ENCODE assay signal across 9 mouse cellular contexts in the genomic region with DNA sequence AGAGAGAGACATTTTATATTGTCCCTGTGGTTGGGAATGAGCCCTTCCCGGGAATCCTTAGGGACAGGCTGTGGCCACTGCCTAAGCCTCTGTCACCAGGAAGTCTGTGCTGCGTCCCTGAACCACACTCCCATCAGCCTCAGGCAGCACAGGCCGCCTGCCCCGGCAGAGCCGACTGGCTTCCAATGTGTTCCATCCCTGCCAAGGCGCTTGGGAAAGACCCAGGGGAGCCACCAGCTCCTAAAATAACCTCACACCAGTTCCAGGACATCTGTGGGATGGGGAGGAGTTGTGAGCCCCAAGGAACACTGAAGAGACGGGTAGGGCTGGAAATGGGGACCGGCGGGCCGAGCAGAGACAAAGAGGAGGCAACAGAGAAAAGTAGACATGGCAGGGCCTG. TPM values are rescaled to one million over a fixed set of nuclear protein-coding genes. Genes with fewer than 3 reads are reported as not detected.
A peak's percentile ranks its signal among the peaks of the same experiment; 100 is the strongest.
DNase-seq lines count a peak whose midpoint lies in the region; ATAC-seq and TF ChIP-seq lines count a peak whose summit lies in the region.
"Had no signal": no experiment of that assay in that cellular context is flagged by ENCODE, and none has a peak within 500 bp of the region (broad histone marks: within the 10 kb centered on the region; RNA-seq: fewer than 3 reads in every experiment).

No protein-coding gene starts in this region.

- H3K4me1 ChIP-seq in heart, postnatal 0 days (ENCODE audit: control insufficient read depth, insufficient read depth) = peaks cover 5% of the 10 kb centered on the region
- peaks cover 3% of the 10 kb centered on the region; the same call in 1 of the 2 replicates for H3K4me1 ChIP-seq in lung, postnatal 0 days (ENCODE audit: insufficient read depth, low read depth, low read length)
- no peaks in the 10 kb centered on the region for H3K4me1 ChIP-seq in stomach, postnatal 0 days (replicated peaks; ENCODE audit: control insufficient read depth, insufficient read depth)

- H3K27ac ChIP-seq in heart, postnatal 0 days (ENCODE audit: low read depth) = peak overlapping the region; percentile 27; the same call in 1 of the 2 replicates
- H3K27ac ChIP-seq in lung, postnatal 0 days (ENCODE audit: low read length) = no peak overlapping the region
- H3K27ac ChIP-seq in stomach, postnatal 0 days (replicated peaks) = no peak overlapping the region; the same call in 1 of the 2 replicates

- no peak for TF ChIP-seq EP300 in heart, postnatal 0 days (IDR thresholded peaks at IDR 0.05; ENCODE audit: low read depth)
- TF ChIP-seq EP300 in lung, postnatal 0 days (IDR thresholded peaks at IDR 0.05) = no peak
- TF ChIP-seq EP300 in stomach, postnatal 0 days (optimal IDR thresholded peaks at IDR 0.05) = no peak

- no peak overlapping the region for H3K9ac ChIP-seq in heart, postnatal 0 days (replicated peaks; ENCODE audit: low read depth, low read length)
- no peak overlapping the region for H3K9ac ChIP-seq in lung, postnatal 0 days (replicated peaks; ENCODE audit: low read depth)
- no peak overlapping the region for H3K9ac ChIP-seq in stomach, postnatal 0 days (ENCODE audit: low read length)

- WGBS in heart, postnatal 0 days = 20% methylated on average over 10 of the region's 10 CpGs
- WGBS in lung, postnatal 0 days = 52% methylated on average over 10 of the region's 10 CpGs
- 41% methylated on average over 10 of the region's 10 CpGs for WGBS in stomach, postnatal 0 days

- no peaks in the 10 kb centered on the region for H3K36me3 ChIP-seq in heart, postnatal 0 days (replicated peaks; ENCODE audit: control insufficient read depth, insufficient read depth, low read length)
- no peaks in the 10 kb centered on the region for H3K36me3 ChIP-seq in lung, postnatal 0 days (ENCODE audit: insufficient read depth, low read length)
- H3K36me3 ChIP-seq in stomach, postnatal 0 days (ENCODE audit: control insufficient read depth, insufficient read depth, low read length) = no peaks in the 10 kb centered on the region

- peak; percentile 7 to 13 for DNase-seq in cerebellum, adult 18-20 months
- DNase-seq in cerebellum, adult 11 months = no peak
- peak; percentile 51 for DNase-seq in ovary, postnatal 36 days (ENCODE audit: low spot score)
- DNase-seq in ovary, adult 18-20 months (ENCODE audit: low spot score) = no peak
- DNase-seq in heart, postnatal 0 days (ENCODE audit: low spot score) = peak; percentile 69
- DNase-seq in lung, postnatal 0 days (ENCODE audit: low spot score) = no peak
- no peak for DNase-seq in T-cell, adult 2 months (ENCODE audit: low spot score)
- no peak for DNase-seq in stomach, postnatal 0 days (ENCODE audit: low spot score)

- TF ChIP-seq CTCF in heart, postnatal 0 days (IDR thresholded peaks at IDR 0.05; ENCODE audit: low read depth) = no peak
- no peak for TF ChIP-seq CTCF in lung, postnatal 0 days (IDR thresholded peaks at IDR 0.05)
- no peak for TF ChIP-seq CTCF in stomach, postnatal 0 days (IDR thresholded peaks at IDR 0.05; ENCODE audit: low read depth)

- no peaks in the 10 kb centered on the region for H3K9me3 ChIP-seq in heart, postnatal 0 days (replicated peaks; ENCODE audit: control insufficient read depth, low read length)
- H3K9me3 ChIP-seq in lung, postnatal 0 days (ENCODE audit: low read length) = no peaks in the 10 kb centered on the region
- H3K9me3 ChIP-seq in stomach, postnatal 0 days (ENCODE audit: control insufficient read depth, low read length) = no peaks in the 10 kb centered on the region

- ATAC-seq in heart, postnatal 0 days (ENCODE audit: insufficient read depth, low read depth) = peak; percentile 37
- peak; percentile 36; the same call in 1 of the 2 replicates for ATAC-seq in lung, postnatal 0 days
- ATAC-seq in stomach, postnatal 0 days (ENCODE audit: low FRiP score, low TSS enrichment) = no peak

- H3K4me2 ChIP-seq in heart, postnatal 0 days (ENCODE audit: low read depth, low read length) = no peak overlapping the region
- no peak overlapping the region for H3K4me2 ChIP-seq in lung, postnatal 0 days (replicated peaks; ENCODE audit: low read depth, low read length)
- H3K4me2 ChIP-seq in stomach, postnatal 0 days (replicated peaks; ENCODE audit: low read depth) = no peak overlapping the region

- no peaks in the 10 kb centered on the region for H3K27me3 ChIP-seq in heart, postnatal 0 days (ENCODE audit: control insufficient read depth, insufficient read depth, low read length)
- no peaks in the 10 kb centered on the region for H3K27me3 ChIP-seq in lung, postnatal 0 days (replicated peaks; ENCODE audit: insufficient read depth, low read length)
- no peaks in the 10 kb centered on the region for H3K27me3 ChIP-seq in stomach, postnatal 0 days (ENCODE audit: control insufficient read depth, insufficient read depth, low read length)

- no peak overlapping the region for H3K4me3 ChIP-seq in heart, postnatal 0 days (ENCODE audit: low read depth, low read length)
- H3K4me3 ChIP-seq in lung, postnatal 0 days (ENCODE audit: low read depth, low read length) = no peak overlapping the region
- no peak overlapping the region for H3K4me3 ChIP-seq in stomach, postnatal 0 days (ENCODE audit: low read depth, low read length)

RNA-seq across cellular contexts. Expression of a gene that starts 6.8 kb away (rescaled TPM):
- total RNA-seq in heart, postnatal 0 days (2014; rRNA removed; ENCODE audit: low replicate concordance) = not detected in 2 replicates
- not detected in 2 replicates for polyA plus RNA-seq in heart, postnatal 0 days (2015; fragmentation: Nextera tagmentation; extraction: Ambion mirVana)
- polyA plus RNA-seq in lung, postnatal 0 days (2015; fragmentation: Nextera tagmentation; extraction: Ambion mirVana) = not detected in 2 replicates
- polyA plus RNA-seq in stomach, postnatal 0 days (2015; fragmentation: Nextera tagmentation; extraction: Ambion mirVana) = 0.17 TPM in 2 replicates
- polyA plus RNA-seq: large intestine, adult 2 months had no signal

RNA-seq across cellular contexts. Expression of a gene that starts 35.4 kb away (rescaled TPM):
- total RNA-seq in heart, postnatal 0 days (2014; rRNA removed; ENCODE audit: low replicate concordance) = 8.2 and 22.3 TPM in 2 replicates
- polyA plus RNA-seq in heart, postnatal 0 days (2015; fragmentation: Nextera tagmentation; extraction: Ambion mirVana) = 4.1 and 4.4 TPM in 2 replicates
- polyA plus RNA-seq in lung, postnatal 0 days (2015; fragmentation: Nextera tagmentation; extraction: Ambion mirVana) = 23.1 and 25.5 TPM in 2 replicates
- 11.1 and 11.4 TPM in 2 replicates for polyA plus RNA-seq in stomach, postnatal 0 days (2015; fragmentation: Nextera tagmentation; extraction: Ambion mirVana)

Comparison
In these comparisons a context has a peak if more than half of its experiments do, and no peak if none do; other contexts are left out.
1. DNase-seq: peak in cerebellum, adult 18-20 months (2 of 2), ovary, postnatal 36 days (single experiment) and heart, postnatal 0 days (single experiment); none in cerebellum, adult 11 months (single experiment), ovary, adult 18-20 months (single experiment), lung, postnatal 0 days (single experiment), T-cell, adult 2 months (single experiment) and stomach, postnatal 0 days (single experiment).